Mouse (Mus musculus): ENCODE results near the gene Mapkapk3.
A peak's percentile ranks its signal among the peaks of the same experiment; 100 is the strongest.
"Not testable (repeated sequence)": the region's sequence is repeated elsewhere in the genome, so short reads cannot be mapped to it uniquely, and the experiment has no call there.

Mapkapk3 gene

GRCm38 (mm10) chr9:107307099-107307872 is 17.6 kb upstream of the Mapkapk3 start:
- DNase-seq (ENCODE audit: low read depth, low spot score): no peak

- not testable (repeated sequence) for DNase-seq (ENCODE audit: low read depth, low spot score)
These were observed 17.0 kb upstream of the Mapkapk3 start for GRCm38 (mm10) chr9:107306673-107307072.

GRCm38 (mm10) chr9:107305601-107306542 is 16.2 kb upstream of the Mapkapk3 start:
- no peak for DNase-seq (ENCODE audit: low read depth, low spot score)

- DNase-seq (ENCODE audit: low read depth, low spot score): no peak
These were observed 15.3 kb upstream of the Mapkapk3 start for GRCm38 (mm10) chr9:107305012-107305411.

GRCm38 (mm10) chr9:107304383-107304782 is 14.7 kb upstream of the Mapkapk3 start:
- no peak for DNase-seq (ENCODE audit: low read depth, low spot score)

- DNase-seq (ENCODE audit: low read depth, low spot score): no peak
These were observed 14.2 kb upstream of the Mapkapk3 start for GRCm38 (mm10) chr9:107303900-107304299.

GRCm38 (mm10) chr9:107303121-107303820 is 13.6 kb upstream of the Mapkapk3 start:
- DNase-seq (ENCODE audit: low read depth, low spot score): no peak

- DNase-seq (ENCODE audit: low read depth, low spot score): no peak
These were observed 12.9 kb upstream of the Mapkapk3 start for GRCm38 (mm10) chr9:107302592-107302991.

- no peak for DNase-seq (ENCODE audit: low read depth, low spot score)
These were observed 12.1 kb upstream of the Mapkapk3 start for GRCm38 (mm10) chr9:107301554-107302331.

GRCm38 (mm10) chr9:107300224-107300973 is 10.7 kb upstream of the Mapkapk3 start:
- no peak for DNase-seq (ENCODE audit: low read depth, low spot score)

- DNase-seq (ENCODE audit: low read depth, low spot score): no peak
These were observed 10.1 kb upstream of the Mapkapk3 start for GRCm38 (mm10) chr9:107299783-107300182.

- no peak for DNase-seq (ENCODE audit: low read depth, low spot score)
These were observed 9.2 kb upstream of the Mapkapk3 start for GRCm38 (mm10) chr9:107298876-107299275.

- no peak for DNase-seq (ENCODE audit: low read depth, low spot score)
These were observed 8.5 kb upstream of the Mapkapk3 start for GRCm38 (mm10) chr9:107298059-107298780.

GRCm38 (mm10) chr9:107297658-107298057 is 8.0 kb upstream of the Mapkapk3 start:
- no peak for DNase-seq (ENCODE audit: low read depth, low spot score)

GRCm38 (mm10) chr9:107297059-107297458 is 7.4 kb upstream of the Mapkapk3 start:
- DNase-seq (ENCODE audit: low read depth, low spot score): no peak

- DNase-seq (ENCODE audit: low read depth, low spot score): peak; percentile 84
These were observed 6.9 kb upstream of the Mapkapk3 start for GRCm38 (mm10) chr9:107296501-107296965.

- no peak for DNase-seq (ENCODE audit: low read depth, low spot score)
These were observed 6.4 kb upstream of the Mapkapk3 start for GRCm38 (mm10) chr9:107296041-107296440.

- no peak for DNase-seq (ENCODE audit: low read depth, low spot score)
These were observed 6.2 kb upstream of the Mapkapk3 start, which contains the start of gene Cish for GRCm38 (mm10) chr9:107296016-107296040. Cish (plus strand) TSS chr9:107296026.

GRCm38 (mm10) chr9:107295616-107296015 is 5.9 kb upstream of the Mapkapk3 start:
- DNase-seq (ENCODE audit: low read depth, low spot score): no peak

- no peak for DNase-seq (ENCODE audit: low read depth, low spot score)
These were observed 4.6 kb upstream of the Mapkapk3 start for GRCm38 (mm10) chr9:107294249-107294648.
